Mouse (Mus musculus): ENCODE measurements around the gene Rplp0.

DNA sequence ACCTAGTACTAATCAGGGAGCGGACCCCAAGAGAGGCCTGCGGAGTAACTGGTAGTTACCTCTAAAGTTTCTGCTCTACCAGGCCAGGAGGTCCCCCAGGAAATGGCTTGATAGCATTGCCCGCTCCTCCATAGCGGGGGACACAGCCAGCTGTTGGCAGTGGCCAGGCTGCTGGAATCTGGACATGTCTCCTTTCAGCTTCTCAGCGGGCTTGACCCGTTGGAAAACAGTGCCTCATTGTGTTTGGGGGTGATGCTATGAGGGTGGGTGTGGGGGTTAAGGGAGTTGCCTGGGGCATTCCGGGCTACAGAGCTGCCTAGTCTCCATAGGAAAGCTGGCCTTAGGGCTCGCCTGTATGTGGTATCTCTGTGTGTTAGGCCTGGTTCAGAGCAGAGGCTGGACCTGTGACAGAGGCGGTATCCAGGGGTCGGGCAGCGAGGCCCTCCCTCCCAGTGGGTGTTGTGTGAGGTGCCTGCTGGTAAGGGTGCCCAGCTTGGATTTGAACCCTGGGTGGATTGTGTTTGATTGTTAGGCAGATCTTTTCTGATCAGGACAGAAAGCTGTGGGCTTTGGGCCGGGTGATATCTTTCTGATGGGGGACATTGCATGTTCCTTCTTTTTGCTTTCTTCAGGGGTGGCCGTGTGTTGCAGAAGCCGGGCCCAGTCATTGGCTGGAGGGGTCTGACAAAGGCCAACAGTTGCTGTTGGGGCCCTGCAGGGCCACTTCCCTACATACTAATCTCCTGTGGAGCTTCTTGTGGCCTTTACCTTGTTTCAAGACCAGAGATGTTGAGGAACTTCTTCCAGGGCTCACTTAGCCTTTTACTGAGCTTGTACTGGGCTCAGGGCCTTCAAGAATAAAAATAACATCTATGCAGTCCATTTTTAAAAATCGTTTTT is 49.2 kb upstream of the Rplp0 start:
- TF ChIP-seq POLR2A (IDR thresholded peaks at IDR 0.05; ENCODE audit: extremely low read depth, insufficient read depth, low read length) (no peak), CTCF (IDR thresholded peaks at IDR 0.05; ENCODE audit: low read depth, low read length) (no peak)

Data from liver, adult 2 months (tissue).